Mouse (Mus musculus) hindbrain, embryonic 15.5 days (tissue): ENCODE results near the gene Nfkbid. TPM values are rescaled to one million over a fixed set of nuclear protein-coding genes. Genes with fewer than 3 reads are reported as not detected.
A peak's percentile ranks its signal among the peaks of the same experiment; 100 is the strongest.

Experiments
- ATAC-seq: fragments of 200-750 bp; cut with Nextera tagmentation; 2 replicates; pipeline ENCODE4 v1.8.0; 2017; ENCODE audit warnings: low read depth, moderate number of reproducible peaks, moderate TSS enrichment; ENCODE audit not compliant: low FRiP score
- H3K27ac ChIP-seq: fragments of 300-500 bp; sonication (generic); replicated peaks from 2 replicates; pipeline ENCODE4 v1.5.1; 2015; ENCODE audit warnings: mild to moderate bottlenecking, inconsistent platforms
- H3K27me3 ChIP-seq: fragments of 300-500 bp; sonication (generic); 2 replicates; pipeline ENCODE4 v1.6.1; 2015; ENCODE audit warnings: control low read depth, inconsistent platforms
- H3K36me3 ChIP-seq: fragments of 300-500 bp; sonication (generic); 2 replicates; pipeline ENCODE4 v1.6.1; 2015; ENCODE audit warnings: control low read depth, inconsistent platforms
- H3K4me1 ChIP-seq: fragments of 300-500 bp; sonication (generic); replicated peaks from 2 replicates; pipeline ENCODE4 v1.6.1; 2015; ENCODE audit warnings: control low read depth, inconsistent platforms
- H3K4me2 ChIP-seq: fragments of 300-500 bp; sonication (generic); 2 replicates; pipeline ENCODE4 v1.6.1; 2015; ENCODE audit warnings: moderate library complexity, mild to moderate bottlenecking, inconsistent platforms
- H3K4me3 ChIP-seq: fragments of 300-500 bp; sonication (generic); 2 replicates; pipeline ENCODE4 v1.5.1; 2015; ENCODE audit warnings: mild to moderate bottlenecking, inconsistent platforms
- H3K9ac ChIP-seq: fragments of 300-500 bp; sonication (generic); 2 replicates; pipeline ENCODE4 v1.6.1; 2015; ENCODE audit warnings: inconsistent platforms
- H3K9me3 ChIP-seq: fragments of 300-500 bp; sonication (generic); 2 replicates; pipeline ENCODE4 v1.6.1; 2016; ENCODE audit warnings: control low read depth, inconsistent platforms
- WGBS: fragments of 180-500 bp; shearing (Covaris S2); methylation state at CpG from one replicate; pipeline ENCODE4 v1.1.7; 2015; 5-methylcytosine and 5-hydroxymethylcytosine counted together
- polyA plus RNA-seq: library from polyadenylated mRNA; unstranded; fragments of >200 nt; fragmentation: Nextera tagmentation; extraction: Ambion mirVana; gene quantifications from 2 replicates; pipeline ENCODE4 v1.2.1, GENCODE M21; 2015

The Nfkbid gene
- polyA plus RNA-seq, 1 experiment from 2014 or later: 2.4 TPM

DNA sequence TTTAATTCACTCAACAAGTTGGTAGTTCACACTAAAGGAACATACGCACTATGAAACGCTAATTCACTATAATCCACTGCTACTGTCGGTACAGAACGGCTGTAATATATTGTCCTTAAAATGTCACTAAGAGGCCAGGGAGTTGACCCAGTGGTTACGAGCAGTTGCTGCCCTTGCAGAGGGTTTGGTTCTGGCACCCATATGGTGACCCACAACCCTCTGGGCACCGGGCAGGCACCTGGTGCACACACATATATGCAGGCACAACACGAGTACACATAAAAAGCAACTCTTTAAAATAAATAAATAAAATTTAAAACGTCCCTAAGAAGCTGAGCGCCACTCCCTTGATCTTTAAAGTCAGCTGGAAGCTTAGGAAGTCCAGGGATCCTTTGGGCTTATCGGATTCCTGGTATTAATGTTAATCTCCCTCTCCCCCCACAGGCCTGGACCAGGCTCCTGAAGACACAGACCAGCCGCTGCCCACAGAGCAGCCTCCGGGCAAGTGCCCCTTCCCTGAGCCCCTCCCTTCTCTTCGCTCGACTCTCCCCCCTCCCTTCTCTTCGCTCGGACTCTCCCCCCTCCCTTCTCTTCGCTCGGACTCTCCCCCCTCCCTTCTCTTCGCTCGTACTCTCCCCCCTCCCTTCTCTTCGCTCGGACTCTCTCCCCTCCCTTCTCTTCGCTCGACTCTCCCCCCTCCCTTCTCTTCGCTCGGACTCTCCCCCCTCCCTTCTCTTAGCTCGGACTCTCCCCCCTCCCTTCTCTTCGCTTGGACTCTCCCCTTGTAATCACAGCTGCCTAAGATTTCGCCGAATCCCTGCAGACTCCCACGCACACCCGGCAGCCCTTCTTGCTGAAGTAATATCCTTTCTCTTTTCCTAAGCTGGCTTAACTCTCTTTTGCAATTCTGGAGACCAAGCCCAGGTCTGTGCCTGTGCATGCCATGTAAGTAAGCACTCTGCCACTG lies 56.2 kb downstream of the Nfkbid start:
- Histone ChIP-seq H3K4me2 (peak overlapping the region; percentile 62), H3K36me3 (no peaks in the 10 kb centered on the region), H3K4me3 (peak overlapping the region; percentile 40), H3K4me1 (peaks cover 9% of the 10 kb centered on the region), H3K27ac (peak overlapping the region; percentile 61), H3K9me3 (no peaks in the 10 kb centered on the region), H3K9ac (peak overlapping the region; percentile 35; the same call in 1 of the 2 replicates), H3K27me3 (no peaks in the 10 kb centered on the region)
- 7% methylated on average over 32 of the region's 32 CpGs for WGBS
- peak; percentile 62; the same call in 1 of the 2 replicates for ATAC-seq

Other genes starting within 250 kb of the Nfkbid start
- 5.2 and 7.1 TPM in 2 replicates for gene Cox7a1, start 237.6 kb upstream of the Nfkbid start, polyA plus RNA-seq
- 86.4 and 88.3 TPM in 2 replicates for gene Capns1, start 222.9 kb upstream of the Nfkbid start, polyA plus RNA-seq
- gene Polr2i, start 189.8 kb upstream of the Nfkbid start, polyA plus RNA-seq: 176 and 178 TPM in 2 replicates
- gene Tbcb, start 189.5 kb upstream of the Nfkbid start, polyA plus RNA-seq: 430 and 435 TPM in 2 replicates
- gene Ovol3, start 186.0 kb upstream of the Nfkbid start, polyA plus RNA-seq: not detected in 2 replicates
- 0.52 and 0.88 TPM in 2 replicates for gene Thap8, start 141.6 kb upstream of the Nfkbid start, polyA plus RNA-seq
- 4.0 and 5.3 TPM in 2 replicates for gene Wdr62, start 141.3 kb upstream of the Nfkbid start, polyA plus RNA-seq
- 88.4 and 120 TPM in 2 replicates for gene Clip3, start 130.0 kb upstream of the Nfkbid start, polyA plus RNA-seq
- gene Alkbh6, start 113.0 kb upstream of the Nfkbid start, polyA plus RNA-seq: 121 and 135 TPM in 2 replicates
- gene Syne4, start 106.9 kb upstream of the Nfkbid start, polyA plus RNA-seq: 17.1 and 19.1 TPM in 2 replicates
- gene E130208F15Rik, start 100.0 kb upstream of the Nfkbid start, polyA plus RNA-seq: 0.98 TPM in 1 of 2 replicates, not detected in the other
- 16.2 and 17.3 TPM in 2 replicates for gene Sdhaf1, start 97.8 kb upstream of the Nfkbid start, polyA plus RNA-seq
- gene Lrfn3, start 59.0 kb upstream of the Nfkbid start, polyA plus RNA-seq: 14.3 and 15.7 TPM in 2 replicates
- gene Tyrobp, start 8.0 kb upstream of the Nfkbid start, polyA plus RNA-seq: 28.9 and 39.1 TPM in 2 replicates
- 0.53 and 0.56 TPM in 2 replicates for gene Hcst, start 1.9 kb upstream of the Nfkbid start, polyA plus RNA-seq
- 674 and 762 TPM in 2 replicates for gene Aplp1, start 23.8 kb downstream of the Nfkbid start, polyA plus RNA-seq
- gene Kirrel2, start 36.0 kb downstream of the Nfkbid start, polyA plus RNA-seq: 4.7 and 7.3 TPM in 2 replicates
- gene Nphs1, start 36.6 kb downstream of the Nfkbid start, polyA plus RNA-seq: 1.1 and 1.2 TPM in 2 replicates
- gene Prodh2, start 71.9 kb downstream of the Nfkbid start, polyA plus RNA-seq: 0.36 TPM in 1 of 2 replicates, not detected in the other
- gene Arhgap33, start 113.3 kb downstream of the Nfkbid start, polyA plus RNA-seq: 101 and 135 TPM in 2 replicates
- 11.1 and 13.2 TPM in 2 replicates for gene Hspb6, start 130.4 kb downstream of the Nfkbid start, polyA plus RNA-seq
- 8.4 and 9.1 TPM in 2 replicates for gene Proser3, start 130.6 kb downstream of the Nfkbid start, polyA plus RNA-seq
- gene Lin37, start 138.1 kb downstream of the Nfkbid start, polyA plus RNA-seq: 52.7 and 53.1 TPM in 2 replicates
- 89.7 and 92.1 TPM in 2 replicates for gene U2af1l4, start 141.6 kb downstream of the Nfkbid start, polyA plus RNA-seq
- gene Gm49396, start 141.6 kb downstream of the Nfkbid start, polyA plus RNA-seq: 15.4 and 17.5 TPM in 2 replicates
- gene Psenen, start 141.9 kb downstream of the Nfkbid start, polyA plus RNA-seq: 124 and 134 TPM in 2 replicates
- 5.5 and 6.0 TPM in 2 replicates for gene Igflr1, start 143.7 kb downstream of the Nfkbid start, polyA plus RNA-seq
- gene Kmt2b, start 167.0 kb downstream of the Nfkbid start, polyA plus RNA-seq: 9.2 and 9.8 TPM in 2 replicates
- 0.10 and 0.37 TPM in 2 replicates for gene Zbtb32, start 177.2 kb downstream of the Nfkbid start, polyA plus RNA-seq
- 0.51 and 0.82 TPM in 2 replicates for gene Upk1a, start 191.1 kb downstream of the Nfkbid start, polyA plus RNA-seq
- 1,185 and 1,301 TPM in 2 replicates for gene Cox6b1, start 204.4 kb downstream of the Nfkbid start, polyA plus RNA-seq
- not detected in 2 replicates for gene Etv2, start 214.1 kb downstream of the Nfkbid start, polyA plus RNA-seq
- gene Rbm42, start 228.6 kb downstream of the Nfkbid start, polyA plus RNA-seq: 131 and 139 TPM in 2 replicates
- gene Haus5, start 243.3 kb downstream of the Nfkbid start, polyA plus RNA-seq: 25.9 and 29.9 TPM in 2 replicates
- not detected in 2 replicates for gene Pmis2, start 249.9 kb downstream of the Nfkbid start, polyA plus RNA-seq